29 mouse cellular contexts compared by ENCODE assay signal in genomic region chr16:90907250-90907649, GRCm38 (mm10).
"Had no signal": no experiment of that assay in that cellular context is flagged by ENCODE, and none has a peak within 500 bp of the region (broad histone marks: within the 10 kb centered on the region; RNA-seq: fewer than 3 reads in every experiment).

No protein-coding gene starts in this region.

- DNase-seq: left cerebral cortex, postnatal 4 days; liver; liver, embryonic 13.5 days; liver, postnatal 0 days; lung, adult 18-20 months; lung, adult 2 months; lung, embryonic 14.5 days; lung, postnatal 10 days; lung, postnatal 14 days; lung, postnatal 36 days; lung, postnatal 4 days; midbrain, embryonic 14.5 days had no signal

- H3K9me3 ChIP-seq: limb, embryonic 10.5 days; limb, embryonic 12.5 days; limb, embryonic 13.5 days; limb, embryonic 15.5 days; liver, embryonic 12.5 days; liver, embryonic 13.5 days; liver, embryonic 15.5 days; lung, embryonic 15.5 days; megakaryocyte, embryonic 14.5 days; midbrain, embryonic 10.5 days; midbrain, embryonic 12.5 days; midbrain, embryonic 13.5 days; midbrain, embryonic 15.5 days had no signal

- H3K9ac ChIP-seq: limb, embryonic 12.5 days; limb, embryonic 13.5 days; limb, embryonic 15.5 days; liver, embryonic 12.5 days; liver, embryonic 13.5 days; liver, embryonic 14.5 days; liver, embryonic 15.5 days; liver, postnatal 0 days; lung, embryonic 14.5 days; lung, embryonic 15.5 days; midbrain, embryonic 12.5 days; midbrain, embryonic 13.5 days; midbrain, embryonic 15.5 days had no signal

- H3K27ac ChIP-seq: limb, embryonic 10.5 days; limb, embryonic 12.5 days; limb, embryonic 13.5 days; limb, embryonic 15.5 days; liver, embryonic 12.5 days; liver, embryonic 13.5 days; liver, embryonic 14.5 days; liver, embryonic 15.5 days; lung, embryonic 15.5 days; macrophage; midbrain, embryonic 10.5 days; midbrain, embryonic 12.5 days; midbrain, embryonic 13.5 days; midbrain, embryonic 15.5 days had no signal

- H3K27me3 ChIP-seq: limb, embryonic 12.5 days; limb, embryonic 13.5 days; limb, embryonic 15.5 days; lung, embryonic 15.5 days; midbrain, embryonic 12.5 days; midbrain, embryonic 13.5 days; midbrain, embryonic 15.5 days had no signal

- H3K4me1 ChIP-seq: limb, embryonic 10.5 days; limb, embryonic 12.5 days; limb, embryonic 13.5 days; liver, embryonic 12.5 days; liver, embryonic 13.5 days; liver, embryonic 15.5 days; lung, embryonic 15.5 days; midbrain, embryonic 10.5 days; midbrain, embryonic 12.5 days; midbrain, embryonic 13.5 days; midbrain, embryonic 15.5 days had no signal

- H3K4me3 ChIP-seq: limb, embryonic 10.5 days; limb, embryonic 12.5 days; limb, embryonic 13.5 days; limb, embryonic 15.5 days; liver, embryonic 12.5 days; liver, embryonic 13.5 days; liver, embryonic 15.5 days; lung, embryonic 15.5 days; megakaryocyte, embryonic 14.5 days; midbrain, embryonic 10.5 days; midbrain, embryonic 12.5 days; midbrain, embryonic 13.5 days; midbrain, embryonic 15.5 days; myocyte had no signal

- H3K4me2 ChIP-seq: limb, embryonic 12.5 days; limb, embryonic 13.5 days; limb, embryonic 15.5 days; liver, embryonic 11.5 days; liver, embryonic 12.5 days; liver, embryonic 13.5 days; liver, embryonic 15.5 days; lung, embryonic 14.5 days; lung, embryonic 15.5 days; midbrain, embryonic 11.5 days; midbrain, embryonic 12.5 days; midbrain, embryonic 13.5 days; midbrain, embryonic 15.5 days had no signal

- H3K36me3 ChIP-seq: limb, embryonic 10.5 days; limb, embryonic 12.5 days; limb, embryonic 13.5 days; limb, embryonic 15.5 days; liver, embryonic 12.5 days; liver, embryonic 13.5 days; liver, embryonic 15.5 days; lung, embryonic 15.5 days; midbrain, embryonic 10.5 days; midbrain, embryonic 12.5 days; midbrain, embryonic 13.5 days; midbrain, embryonic 15.5 days had no signal
